Mouse (Mus musculus): ENCODE data around the gene Tnrc18. TPM values are rescaled to one million over a fixed set of nuclear protein-coding genes. Genes with fewer than 3 reads are reported as not detected.

Gene Tnrc18
- 100 to 1,000 TPM; 180 to 199 TPM for total RNA-seq (2023)

DNA sequence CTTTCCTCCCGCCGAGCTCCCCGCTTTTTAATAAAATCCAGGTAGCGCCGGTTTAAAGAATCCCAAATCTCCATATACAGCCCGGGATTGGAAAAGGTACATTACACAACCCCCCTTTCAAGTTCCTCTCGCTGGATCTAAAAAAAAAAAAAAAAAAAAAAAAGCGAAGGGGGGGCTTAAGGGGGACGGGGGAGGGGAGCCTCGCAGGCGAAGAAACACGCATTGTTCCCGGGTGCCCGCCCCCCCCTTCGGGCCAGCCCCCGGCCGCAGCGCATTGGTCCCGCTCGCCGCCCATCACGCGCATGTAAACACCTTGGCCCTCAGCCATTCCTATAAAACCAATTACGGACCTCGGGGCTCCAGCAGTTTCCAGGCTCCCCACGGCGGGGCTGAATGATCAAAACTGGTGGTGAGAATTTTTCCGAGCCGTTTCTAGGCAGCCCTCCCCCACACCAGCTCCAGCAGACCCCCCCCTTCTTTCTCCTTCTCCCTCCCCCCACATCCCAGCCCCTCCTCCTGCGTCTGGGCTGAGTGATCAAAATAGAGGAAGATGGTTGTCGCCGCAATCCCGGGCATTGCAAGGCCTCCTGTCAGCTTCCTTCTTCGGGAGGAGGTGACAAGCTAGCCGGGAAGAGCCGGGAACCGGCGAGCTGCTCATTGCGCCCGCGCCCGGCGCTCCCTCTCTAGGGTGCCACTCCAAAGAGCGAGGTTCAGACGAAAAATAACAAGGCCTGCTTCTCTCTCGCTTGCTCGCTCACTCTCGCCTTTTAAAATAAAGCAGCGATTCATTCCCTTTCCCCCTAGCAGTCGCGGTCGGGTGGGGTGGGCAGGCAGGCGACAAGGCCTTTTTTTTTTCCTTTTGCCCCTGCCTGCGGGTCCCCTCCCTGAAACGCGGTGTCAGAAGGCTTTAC is at the start of gene Tnrc18:
Gene Tnrc18, minus strand, starts transcription at position 139 of the 911 bp plus-strand sequence.

DNA sequence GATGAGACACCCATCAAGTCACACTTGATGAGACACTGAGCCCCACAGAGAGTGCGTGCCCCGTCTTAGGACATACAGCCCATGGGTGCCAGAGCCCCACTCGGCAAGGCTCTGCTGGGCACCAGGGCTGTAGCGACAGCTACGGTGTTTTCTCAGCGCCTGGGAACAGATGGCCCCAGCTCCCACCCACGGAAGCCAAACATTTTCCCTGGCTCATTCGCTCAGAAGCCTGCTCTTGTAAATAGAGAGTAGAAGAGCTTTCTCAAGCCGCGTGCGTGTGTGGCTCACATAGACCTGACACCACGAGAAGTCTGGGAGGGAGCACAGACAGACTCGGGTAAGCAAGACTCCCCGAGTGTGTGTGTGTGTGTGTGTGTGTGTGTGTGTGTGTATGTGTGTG is 125.2 kb downstream of the Tnrc18 start, which contains the start of gene Slc29a4:
Gene Slc29a4, plus strand, starts transcription at position 265 of the 400 bp plus-strand sequence.

Other genes with a start within 250 kb of the Tnrc18 start
- not detected for gene Mmd2, start 208.9 kb downstream of the Tnrc18 start, total RNA-seq (2023)
- 10 to 100 TPM; 38.0 to 41.9 TPM for gene Wipi2, start 190.0 kb downstream of the Tnrc18 start, total RNA-seq (2023)
- gene Slc29a4, start 125.2 kb downstream of the Tnrc18 start, total RNA-seq (2023), result under 1 TPM; 0.24 to 0.38 TPM
- 1 to 10 TPM; 8.7 to 9.8 TPM for gene Fbxl18, start 77.8 kb upstream of the Tnrc18 start, total RNA-seq (2023)
- over 10,000 TPM; 15,158 to 15,910 TPM for gene Actb, start 89.1 kb upstream of the Tnrc18 start, total RNA-seq (2023)
- under 1 TPM in 1 of 2 experiments, not detected in 1; 0.81 TPM for gene Fscn1, start 142.7 kb upstream of the Tnrc18 start, total RNA-seq (2023)